Mouse (Mus musculus) left cerebral cortex, postnatal 36 days (tissue): ENCODE measurements around the gene Ripk1. TPM values are rescaled to one million over a fixed set of nuclear protein-coding genes. Genes with fewer than 3 reads are reported as not detected.
A peak's percentile ranks its signal among the peaks of the same experiment; 100 is the strongest.
"Not testable (repeated sequence)": the region's sequence is repeated elsewhere in the genome, so short reads cannot be mapped to it uniquely, and the experiment has no call there.

ENCODE experiments used
- DNase-seq, 2 experiments: peaks; one replicate each; pipeline ENCODE4 v3.0.0; 2021 to 2022; ENCODE audit warnings: low spot score in 2 of 2, mixed read lengths in 1 of 2
- intact Hi-C: fragments of 180-260 bp; cut with DNase I; formaldehyde crosslinking; loops from one replicate; pipeline ENCODE4 v1.15.1; 2025
- total RNA-seq, 2 experiments: library from RNA; stranded (reverse); gene quantifications; 2 replicates each; pipeline ENCODE4 v1.2.3; 2021

The Ripk1 gene
- total RNA-seq, 2 experiments from 2014 or later: 5.6 to 5.8 TPM

- intact Hi-C loops: no loop called here
- no peak for DNase-seq
Observed at GRCm38 (mm10) chr13:34071836-34072235, 69.7 kb downstream of the Ripk1 start.

- intact Hi-C loops: no loop called here
- DNase-seq: no peak
Observed at GRCm38 (mm10) chr13:34072847-34073246, 70.7 kb downstream of the Ripk1 start.

DNA sequence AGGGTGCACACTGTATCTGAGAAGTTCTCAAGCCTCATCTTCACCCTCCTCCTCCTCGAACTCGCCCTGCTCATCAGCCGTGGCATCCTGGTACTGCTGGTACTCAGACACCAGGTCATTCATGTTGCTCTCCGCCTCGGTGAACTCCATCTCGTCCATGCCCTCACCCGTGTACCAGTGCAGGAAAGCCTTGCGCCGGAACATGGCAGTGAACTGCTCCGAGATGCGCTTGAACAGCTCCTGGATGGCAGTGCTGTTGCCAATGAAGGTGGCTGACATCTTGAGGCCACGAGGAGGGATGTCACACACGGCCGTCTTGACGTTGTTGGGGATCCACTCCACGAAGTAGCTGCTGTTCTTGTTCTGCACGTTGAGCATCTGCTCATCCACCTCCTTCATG lies 72.3 kb downstream of the Ripk1 start:
- intact Hi-C loops, DNase-seq: not testable (repeated sequence)

GRCm38 (mm10) chr13:34075893-34076292 lies 73.7 kb downstream of the Ripk1 start:
- intact Hi-C loops: loop anchor here (1.0 to 2.0 kb wide), 2 partner anchors 55 to 78 kb away; partner anchors contain the start of gene Tubb2b
- DNase-seq: not testable (repeated sequence)

GRCm38 (mm10) chr13:34076561-34077491 lies 74.7 kb downstream of the Ripk1 start:
- DNase-seq: peak; percentile 50 to 65
- intact Hi-C loops: loop anchor here (1.0 to 2.0 kb wide), 2 partner anchors 54 to 77 kb away; partner anchors contain the start of gene Tubb2b

DNA sequence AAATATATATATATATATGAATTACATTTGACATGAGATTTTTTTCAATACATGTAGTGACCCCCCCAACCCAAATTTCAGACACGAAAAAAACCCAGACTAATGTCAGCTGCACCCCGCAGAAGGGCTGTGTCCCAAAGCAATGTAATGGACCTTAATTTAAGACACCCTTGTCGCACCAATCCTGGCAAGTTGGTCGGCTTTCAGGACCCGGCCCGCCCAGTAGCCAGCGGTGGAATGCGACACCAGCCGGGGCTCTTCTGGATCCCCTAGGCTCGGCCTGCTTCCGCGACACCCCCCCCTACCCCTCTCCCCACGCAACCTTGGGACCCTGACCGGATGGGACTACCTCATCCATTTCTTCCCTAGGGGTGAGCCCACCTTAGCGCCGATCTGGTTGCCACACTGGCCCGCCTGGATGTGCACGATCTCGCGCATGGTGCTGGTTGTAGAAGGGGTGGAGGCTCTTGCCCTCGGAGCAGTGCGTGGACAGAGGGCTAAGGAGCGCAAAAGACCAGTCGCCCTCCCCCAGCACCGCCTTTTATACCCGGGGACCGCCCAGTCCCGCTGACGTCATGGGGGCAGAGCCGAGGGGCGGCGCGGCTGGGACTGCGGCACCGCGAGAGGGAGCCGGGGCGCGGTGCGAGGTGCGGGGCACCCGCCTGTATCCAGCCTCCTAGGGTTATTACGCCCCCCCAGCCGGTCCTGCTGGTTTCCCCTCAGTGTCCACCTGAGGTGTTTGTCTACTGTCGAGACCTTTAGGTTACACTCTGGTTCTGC lies 75.5 kb downstream of the Ripk1 start, which contains the start of gene Tubb2a:
Gene Tubb2a, minus strand, starts transcription at position 516 of the 780 bp plus-strand sequence.
- intact Hi-C loops: loop anchor here (2.0 kb wide), 2 partner anchors 53 to 73 kb away; partner anchors contain the start of gene Tubb2b
- peak; percentile 91 to 92 for DNase-seq

- DNase-seq: no peak
- intact Hi-C loops: loop anchor here (2.0 kb wide), 1 partner anchor 72 kb away; no protein-coding TSS in a partner anchor
Observed at GRCm38 (mm10) chr13:34078500-34079280, 76.5 kb downstream of the Ripk1 start.

DNA sequence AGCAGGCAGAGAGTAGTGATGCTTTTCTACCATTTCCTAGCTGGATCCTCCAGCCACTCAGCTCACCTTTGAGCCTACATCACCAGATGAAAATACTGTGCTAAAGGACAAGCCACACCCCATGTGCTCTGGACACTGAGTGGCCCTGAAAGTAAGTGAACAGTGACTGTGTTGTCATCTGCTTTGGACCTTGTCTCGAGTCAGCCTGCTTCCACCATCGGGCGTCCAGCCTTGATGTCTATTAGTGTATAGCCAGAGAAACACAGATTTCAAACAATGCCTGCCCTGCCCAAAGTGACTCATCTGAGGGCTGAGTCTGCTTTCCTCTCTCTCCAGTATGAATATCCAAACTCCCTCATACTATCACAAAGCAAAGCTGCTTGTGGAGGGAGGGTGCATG lies 77.6 kb downstream of the Ripk1 start:
- no peak for DNase-seq
- intact Hi-C loops: loop anchor here (2.0 kb wide), 1 partner anchor 71 kb away; no protein-coding TSS in a partner anchor

DNA sequence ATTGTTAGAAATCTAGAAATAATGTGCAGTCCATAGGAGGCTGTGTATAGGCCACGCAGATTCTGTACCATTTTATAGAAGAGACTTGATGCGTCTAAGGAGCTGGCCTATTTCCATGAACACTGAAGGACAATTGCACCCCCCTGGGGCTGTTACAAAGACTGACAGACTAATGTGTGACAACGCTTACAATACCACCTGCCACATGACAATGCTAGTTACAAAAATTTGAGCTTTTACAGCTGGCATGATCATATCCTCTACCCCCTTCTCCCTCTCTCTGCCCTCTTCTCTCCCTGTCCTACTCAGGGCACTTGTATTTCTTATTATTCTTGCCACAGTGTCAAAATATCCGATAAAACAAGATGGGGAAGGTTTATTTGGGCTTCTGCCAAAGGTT lies 79.8 kb downstream of the Ripk1 start:
- intact Hi-C loops: no loop called here
- no peak for DNase-seq

DNA sequence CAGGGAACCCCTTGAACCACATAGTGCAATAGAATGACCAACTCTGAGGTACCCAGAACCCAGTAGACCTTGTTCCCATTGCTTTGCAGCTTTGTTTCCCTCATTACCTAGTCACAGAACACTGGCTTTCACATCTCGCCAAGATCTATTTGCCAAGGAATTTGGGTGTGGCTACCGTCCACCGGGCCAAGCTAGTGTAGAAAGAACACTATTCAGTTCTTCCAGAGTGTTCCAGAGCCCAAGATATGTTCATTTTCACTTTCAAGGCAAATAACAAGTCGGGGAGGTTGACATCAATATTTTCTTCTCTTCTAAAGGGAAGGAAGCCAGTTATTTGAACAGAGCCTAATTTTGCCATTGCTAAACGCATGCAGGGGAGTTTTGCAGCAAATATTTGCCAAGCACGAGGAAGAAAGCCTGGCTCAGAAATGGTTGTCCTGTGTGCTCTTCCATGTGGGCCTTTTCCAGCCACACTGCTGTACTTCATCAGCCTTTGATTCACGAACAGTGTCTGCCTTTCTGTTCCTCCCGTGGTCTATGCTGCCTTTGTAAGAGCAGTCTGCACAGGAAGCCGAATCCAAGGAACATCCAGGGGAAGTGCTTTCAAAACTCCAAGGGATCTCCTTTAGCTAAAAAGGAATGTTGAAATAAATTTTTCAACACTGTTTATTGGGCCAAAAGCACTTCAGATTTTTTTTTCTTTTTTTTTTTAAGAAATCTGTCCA lies 82.0 kb downstream of the Ripk1 start:
- no peak for DNase-seq
- intact Hi-C loops: no loop called here

Other genes starting within 250 kb of the Ripk1 start
- not detected for gene Serpinb6e, start 159.0 kb upstream of the Ripk1 start, total RNA-seq
- under 1 TPM; 0.47 to 0.68 TPM for gene Serpinb6c, start 96.7 kb upstream of the Ripk1 start, total RNA-seq
- gene Nqo2, start 37.7 kb upstream of the Ripk1 start, total RNA-seq: 1 to 10 TPM; 5.7 to 8.4 TPM
- gene Serpinb6a, start 431 bp downstream of the Ripk1 start, total RNA-seq: 10 to 100 TPM; 34.8 to 38.9 TPM
- 10 to 100 TPM; 39.7 to 40.5 TPM for gene Bphl, start 35.2 kb downstream of the Ripk1 start, total RNA-seq
- gene Tubb2a, start 75.6 kb downstream of the Ripk1 start, total RNA-seq: 100 to 1,000 TPM; 839 to 952 TPM
- 100 to 1,000 TPM; 174 to 183 TPM for gene Tubb2b, start 128.1 kb downstream of the Ripk1 start, total RNA-seq
- 10 to 100 TPM; 19.4 to 20.5 TPM for gene Psmg4, start 160.6 kb downstream of the Ripk1 start, total RNA-seq